Comparison of ENCODE assay signal across 9 mouse cellular contexts in genomic region chr2:68436305-68436704, GRCm38 (mm10). TPM values are rescaled to one million over a fixed set of nuclear protein-coding genes. Genes with fewer than 3 reads are reported as not detected.
A peak's percentile ranks its signal among the peaks of the same experiment; 100 is the strongest.
DNase-seq lines count a peak whose midpoint lies in the region; ATAC-seq lines count a peak whose summit lies in the region.
"Had no signal": no experiment of that assay in that cellular context is flagged by ENCODE, and none has a peak within 500 bp of the region (broad histone marks: within the 10 kb centered on the region; RNA-seq: fewer than 3 reads in every experiment).

No protein-coding gene starts in this region.

- no peaks in the 10 kb centered on the region for H3K9me3 ChIP-seq in kidney, embryonic 15.5 days (replicated peaks)
- H3K9me3 ChIP-seq in forebrain, embryonic 14.5 days (replicated peaks; ENCODE audit: control insufficient read depth, low read length), result no peaks in the 10 kb centered on the region
- H3K9me3 ChIP-seq in intestine, embryonic 16.5 days (ENCODE audit: control insufficient read depth, low read length), result no peaks in the 10 kb centered on the region
- no peaks in the 10 kb centered on the region for H3K9me3 ChIP-seq in midbrain, embryonic 16.5 days (replicated peaks; ENCODE audit: control insufficient read depth, low read length, poor library complexity, severe bottlenecking)

- H3K36me3 ChIP-seq in kidney, embryonic 15.5 days, result no peaks in the 10 kb centered on the region
- no peaks in the 10 kb centered on the region for H3K36me3 ChIP-seq in forebrain, embryonic 14.5 days (ENCODE audit: control insufficient read depth, insufficient read depth, low read length)
- H3K36me3 ChIP-seq in intestine, embryonic 16.5 days (ENCODE audit: control insufficient read depth, insufficient read depth, low read length), result no peaks in the 10 kb centered on the region
- no peaks in the 10 kb centered on the region for H3K36me3 ChIP-seq in midbrain, embryonic 16.5 days (ENCODE audit: control insufficient read depth, insufficient read depth, low read length)

- peaks cover 35% of the 10 kb centered on the region for H3K4me1 ChIP-seq in kidney, embryonic 15.5 days
- H3K4me1 ChIP-seq in forebrain, embryonic 14.5 days (ENCODE audit: control insufficient read depth, insufficient read depth, low read length), result peaks cover 20% of the 10 kb centered on the region
- H3K4me1 ChIP-seq in intestine, embryonic 16.5 days (ENCODE audit: control insufficient read depth, insufficient read depth, low read length), result peaks cover 15% of the 10 kb centered on the region
- peaks cover 6% of the 10 kb centered on the region; the same call in 1 of the 2 replicates for H3K4me1 ChIP-seq in midbrain, embryonic 16.5 days (ENCODE audit: control insufficient read depth, insufficient read depth, low read length)

- H3K27me3 ChIP-seq in kidney, embryonic 15.5 days, result no peaks in the 10 kb centered on the region
- H3K27me3 ChIP-seq in forebrain, embryonic 14.5 days (replicated peaks; ENCODE audit: control insufficient read depth, insufficient read depth, low read length), result no peaks in the 10 kb centered on the region
- no peaks in the 10 kb centered on the region for H3K27me3 ChIP-seq in intestine, embryonic 16.5 days (replicated peaks; ENCODE audit: control insufficient read depth, insufficient read depth, low read length)
- no peaks in the 10 kb centered on the region for H3K27me3 ChIP-seq in midbrain, embryonic 16.5 days (ENCODE audit: control insufficient read depth, insufficient read depth, low read depth, low read length)

- peak overlapping the region; percentile 19 for H3K4me3 ChIP-seq in kidney, embryonic 15.5 days (replicated peaks)
- no peak overlapping the region for H3K4me3 ChIP-seq in forebrain, embryonic 14.5 days (ENCODE audit: low read depth, low read length)
- H3K4me3 ChIP-seq in intestine, embryonic 16.5 days (ENCODE audit: low read length), result peak overlapping the region; percentile 19
- H3K4me3 ChIP-seq in midbrain, embryonic 16.5 days (ENCODE audit: low read depth, low read length), result no peak overlapping the region
- H3K4me3 ChIP-seq: myocyte had no signal

- 0 out of 2 replicates have a peak overlapping the region, but pooled peaks have one; percentile 18 for H3K9ac ChIP-seq in kidney, embryonic 15.5 days
- no peak overlapping the region for H3K9ac ChIP-seq in forebrain, embryonic 14.5 days (ENCODE audit: low read length)
- peak overlapping the region; percentile 7; the same call in 1 of the 2 replicates for H3K9ac ChIP-seq in intestine, embryonic 16.5 days (ENCODE audit: low read depth, low read length)
- H3K9ac ChIP-seq in midbrain, embryonic 16.5 days (ENCODE audit: low read depth, low read length), result no peak overlapping the region

- ATAC-seq in kidney, embryonic 15.5 days (replicated peaks; ENCODE audit: low FRiP score), result no peak
- no peak for ATAC-seq in forebrain, embryonic 14.5 days
- peak; percentile 17; the same call in 1 of the 2 replicates for ATAC-seq in intestine, embryonic 16.5 days
- no peak for ATAC-seq in midbrain, embryonic 16.5 days

- WGBS in kidney, embryonic 15.5 days, result 14% methylated on average over 10 of the region's 10 CpGs
- WGBS in forebrain, embryonic 14.5 days, result 54% methylated on average over 10 of the region's 10 CpGs
- 28% methylated on average over 10 of the region's 10 CpGs for WGBS in intestine, embryonic 16.5 days
- 57% methylated on average over 10 of the region's 10 CpGs for WGBS in midbrain, embryonic 16.5 days

- H3K27ac ChIP-seq in kidney, embryonic 15.5 days, result 0 out of 2 replicates have a peak overlapping the region, but pooled peaks have one; percentile 45
- no peak overlapping the region for H3K27ac ChIP-seq in forebrain, embryonic 14.5 days (ENCODE audit: low read depth, low read length)
- H3K27ac ChIP-seq in intestine, embryonic 16.5 days (ENCODE audit: low read length), result 0 out of 2 replicates have a peak overlapping the region, but pooled peaks have one; percentile 28
- no peak overlapping the region for H3K27ac ChIP-seq in midbrain, embryonic 16.5 days (ENCODE audit: low read length)

- H3K4me2 ChIP-seq in kidney, embryonic 15.5 days, result peak overlapping the region; percentile 49
- peak overlapping the region; percentile 15; the same call in 1 of the 2 replicates for H3K4me2 ChIP-seq in forebrain, embryonic 14.5 days (ENCODE audit: low read length)
- peak overlapping the region; percentile 37 for H3K4me2 ChIP-seq in intestine, embryonic 16.5 days (ENCODE audit: low read depth, low read length)
- peak overlapping the region; percentile 25 for H3K4me2 ChIP-seq in midbrain, embryonic 16.5 days (ENCODE audit: low read length)

- DNase-seq in kidney, postnatal 25 days, result no peak
- DNase-seq in forebrain, embryonic 14.5 days (ENCODE audit: low spot score), result no peak
- no peak for DNase-seq in testis, postnatal 14 days (ENCODE audit: low spot score)
- no peak for DNase-seq in cerebellum, adult 11-12 months
- DNase-seq: cerebellum, postnatal 14 days had no signal

RNA-seq across cellular contexts. Expression of gene Stk39, which starts 35.8 kb away (rescaled TPM):
- 19.9 and 20.0 TPM in 2 replicates for polyA plus RNA-seq in kidney, embryonic 15.5 days (2015; fragmentation: Nextera tagmentation; extraction: Ambion mirVana)
- polyA plus RNA-seq in forebrain, embryonic 14.5 days (2014; fragmentation: Nextera tagmentation; extraction: Ambion mirVana), result 23.7 and 24.0 TPM in 2 replicates
- polyA plus RNA-seq in intestine, embryonic 16.5 days (2015; fragmentation: Nextera tagmentation; extraction: Ambion mirVana), result 4.5 and 5.9 TPM in 2 replicates
- polyA plus RNA-seq in midbrain, embryonic 16.5 days (2015; fragmentation: Nextera tagmentation; extraction: Ambion mirVana), result 21.4 and 22.2 TPM in 2 replicates

Comparison
In these comparisons a context has a peak if more than half of its experiments do, and no peak if none do; other contexts are left out.
1. H3K27ac ChIP-seq: peak in kidney, embryonic 15.5 days (single experiment) and intestine, embryonic 16.5 days (single experiment); none in forebrain, embryonic 14.5 days (single experiment) and midbrain, embryonic 16.5 days (single experiment).
2. H3K4me3 ChIP-seq: peak in kidney, embryonic 15.5 days (single experiment) and intestine, embryonic 16.5 days (single experiment); none in forebrain, embryonic 14.5 days (single experiment) and midbrain, embryonic 16.5 days (single experiment).
3. H3K9ac ChIP-seq: peak in kidney, embryonic 15.5 days (single experiment) and intestine, embryonic 16.5 days (single experiment); none in forebrain, embryonic 14.5 days (single experiment) and midbrain, embryonic 16.5 days (single experiment).
4. Peak in every context shown above with its lines, with median percentiles within 50 percentile points of each other: H3K4me2 ChIP-seq.